8 mouse cellular contexts compared by ENCODE assay signal in genomic region chr11:117265981-117266905, GRCm38 (mm10).
DNase-seq lines count a peak whose midpoint lies in the region.

No protein-coding gene starts in this region.

- H3K9me3 ChIP-seq in midbrain, embryonic 10.5 days (replicated peaks), result no peaks in the 10 kb centered on the region

- peak; percentile 63 for DNase-seq in ES-CJ7 (ENCODE audit: low read depth, low spot score)
- DNase-seq in gastrocnemius, postnatal 14 days, result peak; percentile 90
- DNase-seq in hindlimb bud, embryonic 11.5 days (ENCODE audit: extremely low spot score, low read depth, low spot score), result peak; percentile 60
- DNase-seq in left cerebral cortex, postnatal 4 days, result peak; percentile 75
- peak; percentile 91 for DNase-seq in midbrain, embryonic 10.5 days (ENCODE audit: low spot score)
- peak; percentile 64 for DNase-seq in right cerebral cortex, postnatal 4 days
- peak; percentile 92 for DNase-seq in yolk sac, embryonic 10.5 days (ENCODE audit: low spot score)

- peaks cover 17% of the 10 kb centered on the region for H3K27me3 ChIP-seq in midbrain, embryonic 10.5 days (ENCODE audit: low read depth, poor library complexity, severe bottlenecking)

- H3K36me3 ChIP-seq in midbrain, embryonic 10.5 days, result peaks cover 12% of the 10 kb centered on the region

- peaks cover 35% of the 10 kb centered on the region for H3K4me1 ChIP-seq in brown adipose tissue, adult 24 weeks (ENCODE audit: control insufficient read depth, insufficient read depth, insufficient read length, low read length)
- peaks cover 84% of the 10 kb centered on the region for H3K4me1 ChIP-seq in midbrain, embryonic 10.5 days

- intact Hi-C loops in gastrocnemius, postnatal 14 days (cut with DNase I; ENCODE audit: low total_unique reads), result no loop called here
- intact Hi-C loops in left cerebral cortex, postnatal 4 days (cut with DNase I), result no loop called here

- H3K4me3 ChIP-seq in brown adipose tissue, adult 24 weeks (ENCODE audit: insufficient read depth, low read depth, low read length), result peak overlapping the region; percentile 79
- peak overlapping the region; percentile 77 for H3K4me3 ChIP-seq in midbrain, embryonic 10.5 days

- WGBS in midbrain, embryonic 10.5 days, result under 1% methylated on average over 64 of the region's 69 CpGs

- H3K27ac ChIP-seq in brown adipose tissue, adult 24 weeks (replicated peaks; ENCODE audit: low read depth, low read length), result peak overlapping the region; percentile 95
- H3K27ac ChIP-seq in midbrain, embryonic 10.5 days (replicated peaks), result peak overlapping the region; percentile 96

Comparison
In these comparisons a context has a peak if more than half of its experiments do, and no peak if none do; other contexts are left out.
1. Peak in every context shown above with its lines: DNase-seq, H3K4me3 ChIP-seq and H3K27ac ChIP-seq.